Mouse (Mus musculus): ENCODE results near the gene Dync1li1.
"Not testable (repeated sequence)": the region's sequence is repeated elsewhere in the genome, so short reads cannot be mapped to it uniquely, and the experiment has no call there.

Gene Dync1li1

GRCm38 (mm10) chr9:114673626-114674025, 15.0 kb upstream of the Dync1li1 start:
- DNase-seq (ENCODE audit: low spot score in 2 of 2): no peak

GRCm38 (mm10) chr9:114678576-114678975, 10.0 kb upstream of the Dync1li1 start:
- DNase-seq (ENCODE audit: low spot score in 2 of 2): no peak

- DNase-seq (ENCODE audit: low spot score in 2 of 2): no peak
These were observed 8.6 kb upstream of the Dync1li1 start for GRCm38 (mm10) chr9:114679944-114680343.

- DNase-seq (ENCODE audit: low spot score in 2 of 2): no peak
These were observed 8.1 kb upstream of the Dync1li1 start for GRCm38 (mm10) chr9:114680531-114680930.

GRCm38 (mm10) chr9:114682193-114682592, 6.4 kb upstream of the Dync1li1 start:
- no peak for DNase-seq (ENCODE audit: low spot score in 2 of 2)

- no peak for DNase-seq (ENCODE audit: low spot score in 2 of 2)
These were observed 2.3 kb upstream of the Dync1li1 start for GRCm38 (mm10) chr9:114686245-114686644.

- DNase-seq (ENCODE audit: low spot score in 2 of 2): no peak
These were observed 951 bp upstream of the Dync1li1 start for GRCm38 (mm10) chr9:114687639-114688038.

- peak in 1 of 2 experiments; percentile 36 for DNase-seq (ENCODE audit: low spot score in 2 of 2)
These were observed 390 bp downstream of the Dync1li1 start for GRCm38 (mm10) chr9:114688953-114689407.

- DNase-seq (ENCODE audit: low spot score in 2 of 2): no peak
These were observed 1.6 kb downstream of the Dync1li1 start for GRCm38 (mm10) chr9:114690119-114690601.

GRCm38 (mm10) chr9:114691112-114691511, 2.5 kb downstream of the Dync1li1 start:
- no peak for DNase-seq (ENCODE audit: low spot score in 2 of 2)

- DNase-seq (ENCODE audit: low spot score in 2 of 2): not testable (repeated sequence)
These were observed 7.1 kb downstream of the Dync1li1 start for GRCm38 (mm10) chr9:114695662-114696061.

- no peak for DNase-seq (ENCODE audit: low spot score in 2 of 2)
These were observed 8.5 kb downstream of the Dync1li1 start for GRCm38 (mm10) chr9:114697072-114697471.

- no peak for DNase-seq (ENCODE audit: low spot score in 2 of 2)
These were observed 9.3 kb downstream of the Dync1li1 start for GRCm38 (mm10) chr9:114697926-114698325.

GRCm38 (mm10) chr9:114699262-114699661, 10.7 kb downstream of the Dync1li1 start:
- peak in 1 of 2 experiments; percentile 11 for DNase-seq (ENCODE audit: low spot score in 2 of 2)

GRCm38 (mm10) chr9:114699882-114700665, 11.5 kb downstream of the Dync1li1 start:
- no peak for DNase-seq (ENCODE audit: low spot score in 2 of 2)

GRCm38 (mm10) chr9:114701031-114701430, 12.4 kb downstream of the Dync1li1 start:
- DNase-seq (ENCODE audit: low spot score in 2 of 2): no peak

- DNase-seq (ENCODE audit: low spot score in 2 of 2): no peak
These were observed 13.3 kb downstream of the Dync1li1 start for GRCm38 (mm10) chr9:114701921-114702320.

GRCm38 (mm10) chr9:114707805-114708204, 19.2 kb downstream of the Dync1li1 start:
- DNase-seq (ENCODE audit: low spot score in 2 of 2): no peak

- DNase-seq (ENCODE audit: low spot score in 2 of 2): no peak
These were observed 21.8 kb downstream of the Dync1li1 start for GRCm38 (mm10) chr9:114710345-114710744.

- no peak for DNase-seq (ENCODE audit: low spot score in 2 of 2)
These were observed 24.9 kb downstream of the Dync1li1 start for GRCm38 (mm10) chr9:114713481-114713880.

GRCm38 (mm10) chr9:114716677-114717331, 28.2 kb downstream of the Dync1li1 start:
- DNase-seq (ENCODE audit: low spot score in 2 of 2): no peak

GRCm38 (mm10) chr9:114727315-114727714, 38.7 kb downstream of the Dync1li1 start:
- peak in 1 of 2 experiments; percentile 21 for DNase-seq (ENCODE audit: low spot score in 2 of 2)

GRCm38 (mm10) chr9:114728432-114728831, 39.8 kb downstream of the Dync1li1 start:
- not testable (repeated sequence) for DNase-seq (ENCODE audit: low spot score in 2 of 2)

Data from heart, adult 9 months (tissue).